Mouse (Mus musculus) kidney, adult 2 months (tissue): Measurements from ENCODE around the gene Nrap. TPM values are rescaled to one million over a fixed set of nuclear protein-coding genes. Genes with fewer than 3 reads are reported as not detected.

Source experiments
- DNase-seq: peaks from one replicate; pipeline ENCODE4 v3.0.0; 2021
- H3K27ac ChIP-seq: fragments of 200-500 bp; 2 replicates; pipeline ENCODE4 v1.5.1; 2012; ENCODE audit warnings: low read depth, low read length, control low read depth, inconsistent platforms; ENCODE audit not compliant: insufficient read depth
- H3K27me3 ChIP-seq: fragments of 200-500 bp; replicated peaks from 2 replicates; pipeline ENCODE4 v1.6.1; 2012; ENCODE audit warnings: mild to moderate bottlenecking, moderate library complexity, low read length, inconsistent platforms; ENCODE audit not compliant: control insufficient read depth, insufficient read depth
- H3K36me3 ChIP-seq: fragments of 200-500 bp; 2 replicates; pipeline ENCODE4 v1.6.1; 2012; ENCODE audit warnings: mild to moderate bottlenecking, moderate library complexity, low read length, inconsistent platforms; ENCODE audit not compliant: control insufficient read depth, insufficient read depth
- H3K4me1 ChIP-seq: fragments of 200-500 bp; 2 replicates; pipeline ENCODE4 v1.6.1; 2011; ENCODE audit warnings: low read length; ENCODE audit not compliant: control insufficient read depth, insufficient read depth
- H3K4me3 ChIP-seq: fragments of 200-500 bp; 2 replicates; pipeline ENCODE4 v1.5.1; 2011; ENCODE audit warnings: mild to moderate bottlenecking, low read depth, low read length, control low read depth; ENCODE audit not compliant: insufficient read depth
- CTCF ChIP-seq: fragments of 200-500 bp; conservative IDR thresholded peaks from 2 replicates; pipeline ENCODE4 v1.5.1; 2011; ENCODE audit warnings: low read depth, mild to moderate bottlenecking, control low read depth, low read length, moderate library complexity, mixed read lengths; ENCODE audit not compliant: insufficient read depth, insufficient read length
- POLR2A ChIP-seq: fragments of 200-500 bp; IDR thresholded peaks from one replicate; pipeline ENCODE4 v1.6.1; 2011; ENCODE audit warnings: low read depth, low read length, control low read depth
- WGBS: fragments of 180-500 bp; shearing (Covaris S2); methylation state at CpG from one replicate; pipeline ENCODE4 v1.1.7; 2018; 5-methylcytosine and 5-hydroxymethylcytosine counted together
- polyA plus RNA-seq: library from polyadenylated mRNA; depleted of rRNA; stranded (reverse); fragments of >200 nt; gene quantifications from 2 replicates; pipeline ENCODE4 v1.2.3, GENCODE M21; 2012

Nrap gene
- polyA plus RNA-seq, 1 experiment, result 5.0 TPM

GRCm38 (mm10) chr19:56355201-56355600 is 34.6 kb downstream of the Nrap start:
- TF ChIP-seq POLR2A (no peak), CTCF (no peak)
- Histone ChIP-seq H3K36me3 (no peaks in the 10 kb centered on the region), H3K27me3 (no peaks in the 10 kb centered on the region), H3K27ac (no peak overlapping the region), H3K4me3 (no peak overlapping the region), H3K4me1 (no peaks in the 10 kb centered on the region)
- 89% methylated on average over 12 of the region's 12 CpGs for WGBS
- no peak for DNase-seq

DNA sequence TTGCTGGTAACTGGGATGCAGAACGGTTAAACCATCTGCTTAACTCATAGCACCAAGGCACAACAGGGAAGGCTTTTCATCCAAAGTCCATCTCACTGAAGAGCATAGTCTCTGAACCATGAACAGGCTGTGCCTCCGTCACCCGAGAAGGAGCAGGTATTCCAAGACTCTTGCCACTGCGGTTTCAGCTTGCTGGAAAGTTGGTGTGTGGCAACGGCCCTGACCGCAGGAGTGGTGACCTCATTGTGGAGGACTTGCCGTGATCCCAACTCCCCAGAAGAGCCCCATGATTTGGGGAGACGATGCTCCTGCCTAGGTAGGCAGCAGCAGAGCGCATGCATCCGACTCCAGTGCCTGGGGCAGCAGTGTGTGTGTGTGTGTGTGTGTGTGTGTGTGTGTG is 36.1 kb downstream of the Nrap start:
- WGBS, result 40% methylated on average over 10 of the region's 10 CpGs
- Histone ChIP-seq H3K36me3 (no peaks in the 10 kb centered on the region), H3K4me1 (no peaks in the 10 kb centered on the region), H3K27me3 (no peaks in the 10 kb centered on the region), H3K27ac (no peak overlapping the region), H3K4me3 (no peak overlapping the region)
- no peak for TF ChIP-seq CTCF
- TF ChIP-seq POLR2A, result no peak
- DNase-seq, result peak; percentile 32

DNA sequence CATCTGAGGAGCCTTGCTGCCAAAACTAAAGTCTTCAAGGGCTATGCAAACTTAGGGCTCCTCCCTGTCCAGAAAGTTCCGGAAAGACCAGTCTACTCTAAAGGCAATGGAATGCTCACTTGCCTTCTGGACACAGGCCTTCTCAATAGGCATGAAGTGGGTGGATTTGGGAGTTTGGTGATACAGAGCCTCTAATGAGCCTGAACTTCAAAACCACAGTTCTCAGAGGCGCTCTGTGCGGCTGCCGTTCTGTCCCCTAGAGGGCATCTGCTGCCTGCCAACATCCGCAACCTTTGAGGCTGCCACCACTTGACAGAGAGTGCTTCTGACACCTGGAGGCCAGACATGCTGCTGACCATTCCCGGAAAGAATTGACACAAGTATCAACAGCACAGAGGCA is 40.5 kb downstream of the Nrap start:
- no peaks in the 10 kb centered on the region for H3K36me3 ChIP-seq
- TF ChIP-seq POLR2A (no peak), CTCF (peak; percentile 60)
- no peaks in the 10 kb centered on the region for H3K27me3 ChIP-seq
- WGBS, result 33% methylated on average over 6 of the region's 6 CpGs
- peak; percentile 54 for DNase-seq
- no peak overlapping the region for H3K27ac ChIP-seq
- no peaks in the 10 kb centered on the region for H3K4me1 ChIP-seq
- no peak overlapping the region for H3K4me3 ChIP-seq

GRCm38 (mm10) chr19:56346750-56347149 is 43.1 kb downstream of the Nrap start:
- no peaks in the 10 kb centered on the region for H3K27me3 ChIP-seq
- no peak for DNase-seq
- H3K36me3 ChIP-seq, result no peaks in the 10 kb centered on the region
- no peak for TF ChIP-seq CTCF
- TF ChIP-seq POLR2A, result no peak
- WGBS, result 53% methylated on average over 13 of the region's 13 CpGs
- no peak overlapping the region for H3K4me3 ChIP-seq
- no peak overlapping the region for H3K27ac ChIP-seq
- H3K4me1 ChIP-seq, result no peaks in the 10 kb centered on the region

DNA sequence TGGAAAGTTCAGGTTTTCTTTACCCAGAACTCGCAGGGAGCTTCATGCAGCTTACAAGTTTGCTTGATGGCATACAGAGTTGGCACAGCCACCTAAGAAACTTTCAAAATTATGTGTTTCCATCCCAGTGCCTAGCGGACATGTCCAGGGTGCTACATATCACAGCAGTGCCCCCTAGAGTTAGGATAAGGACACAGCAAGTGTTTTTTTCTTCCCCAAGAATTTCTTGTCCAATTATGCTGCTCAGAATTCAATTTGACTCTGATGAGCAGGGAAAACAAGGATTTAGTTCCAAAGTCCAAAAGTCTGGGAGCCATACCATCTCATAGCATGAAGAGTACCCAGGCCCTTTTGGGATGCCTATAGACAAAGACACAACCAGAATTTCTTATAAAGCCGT is 43.8 kb downstream of the Nrap start:
- no peaks in the 10 kb centered on the region for H3K27me3 ChIP-seq
- no peak overlapping the region for H3K27ac ChIP-seq
- TF ChIP-seq CTCF (peak; percentile 72), POLR2A (no peak)
- peak; percentile 44 for DNase-seq
- 61% methylated on average over 3 of the region's 3 CpGs for WGBS
- H3K4me3 ChIP-seq, result no peak overlapping the region
- no peaks in the 10 kb centered on the region for H3K36me3 ChIP-seq
- no peaks in the 10 kb centered on the region for H3K4me1 ChIP-seq

GRCm38 (mm10) chr19:56343869-56344563 is 45.8 kb downstream of the Nrap start:
- H3K27me3 ChIP-seq, result no peaks in the 10 kb centered on the region
- 83% methylated on average over 26 of the region's 26 CpGs for WGBS
- no peak for DNase-seq

DNA sequence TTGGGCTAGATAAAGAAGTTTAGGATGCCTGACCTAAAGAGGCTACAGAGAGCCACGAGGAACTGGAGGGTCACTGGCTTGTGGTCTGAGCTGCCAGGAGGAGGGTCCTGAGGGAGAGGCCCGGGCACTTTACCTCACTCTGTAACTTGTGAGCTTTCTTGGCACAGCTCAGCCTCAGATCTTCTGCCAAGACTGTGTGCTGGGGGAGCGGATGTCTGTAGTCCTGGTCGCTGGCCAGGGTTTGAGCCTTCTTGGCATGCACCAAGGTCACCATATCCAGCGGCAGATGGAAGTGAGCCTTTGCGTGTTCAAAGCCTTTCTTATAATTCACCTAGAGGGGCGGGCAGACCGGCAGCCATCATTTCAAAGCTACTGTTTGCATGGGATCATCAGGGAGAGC is 47.8 kb downstream of the Nrap start:
- Histone ChIP-seq H3K4me3 (no peak overlapping the region), H3K27me3 (no peaks in the 10 kb centered on the region), H3K27ac (no peak overlapping the region), H3K36me3 (no peaks in the 10 kb centered on the region), H3K4me1 (no peaks in the 10 kb centered on the region)
- WGBS, result 50% methylated on average over 8 of the region's 8 CpGs
- TF ChIP-seq CTCF, result no peak
- TF ChIP-seq POLR2A, result no peak
- DNase-seq, result peak; percentile 66

More at GRCm38 (mm10) chr19:56343869-56344563, 45.8 kb downstream of the Nrap start:
- no peak for TF ChIP-seq POLR2A
- no peak for TF ChIP-seq CTCF
- no peak overlapping the region for H3K27ac ChIP-seq
- H3K4me1 ChIP-seq, result no peaks in the 10 kb centered on the region
- no peaks in the 10 kb centered on the region for H3K36me3 ChIP-seq
- no peak overlapping the region for H3K4me3 ChIP-seq
